Mouse (Mus musculus): Measurements from ENCODE around the gene Ssna1. TPM values are rescaled to one million over a fixed set of nuclear protein-coding genes. Genes with fewer than 3 reads are reported as not detected.

Ssna1 gene
- polyA plus RNA-seq, 1 experiment from 2014 or later = 94.7 TPM

DNA sequence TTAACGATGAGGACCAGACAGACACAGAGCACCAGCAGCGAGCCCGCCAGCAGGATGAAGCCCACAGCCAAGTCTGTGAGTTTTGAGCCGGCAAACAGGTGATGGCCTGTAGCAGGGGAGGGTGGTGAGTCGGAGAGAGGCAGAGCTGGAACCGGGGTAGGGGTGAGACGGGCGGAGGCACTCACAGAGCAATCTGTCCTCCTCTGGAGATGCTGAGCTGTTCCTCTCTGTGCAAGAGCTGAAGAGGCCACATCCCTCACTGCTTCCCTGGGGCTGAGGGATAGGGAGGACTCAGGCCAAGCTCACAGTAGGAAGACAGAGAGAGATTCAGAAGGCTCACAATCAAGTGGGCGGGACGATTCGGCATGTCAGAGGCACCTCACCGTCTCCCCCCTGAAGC is 41.2 kb downstream of the Ssna1 start:
- Histone ChIP-seq H3K4me1 (ENCODE audit: control insufficient read depth, low read depth, low read length) (peaks cover 10% of the 10 kb centered on the region), H3K9ac (ENCODE audit: low read depth, low read length) (no peak overlapping the region), H3K27me3 (ENCODE audit: control insufficient read depth, insufficient read depth, low read depth, low read length) (no peaks in the 10 kb centered on the region; the same call in 1 of the 2 replicates), H3K27ac (ENCODE audit: low read length) (no peak overlapping the region), H3K9me3 (replicated peaks; ENCODE audit: control insufficient read depth, low read length) (no peaks in the 10 kb centered on the region), H3K36me3 (ENCODE audit: control insufficient read depth, insufficient read depth) (no peaks in the 10 kb centered on the region), H3K4me2 (ENCODE audit: low read depth, low read length) (no peak overlapping the region), H3K4me3 (ENCODE audit: low read depth, low read length) (no peak overlapping the region)
- no peak for ATAC-seq (ENCODE audit: low read depth)
- 63% methylated on average over 12 of the region's 12 CpGs for WGBS (ENCODE audit: insufficient replicate concordance)

DNA sequence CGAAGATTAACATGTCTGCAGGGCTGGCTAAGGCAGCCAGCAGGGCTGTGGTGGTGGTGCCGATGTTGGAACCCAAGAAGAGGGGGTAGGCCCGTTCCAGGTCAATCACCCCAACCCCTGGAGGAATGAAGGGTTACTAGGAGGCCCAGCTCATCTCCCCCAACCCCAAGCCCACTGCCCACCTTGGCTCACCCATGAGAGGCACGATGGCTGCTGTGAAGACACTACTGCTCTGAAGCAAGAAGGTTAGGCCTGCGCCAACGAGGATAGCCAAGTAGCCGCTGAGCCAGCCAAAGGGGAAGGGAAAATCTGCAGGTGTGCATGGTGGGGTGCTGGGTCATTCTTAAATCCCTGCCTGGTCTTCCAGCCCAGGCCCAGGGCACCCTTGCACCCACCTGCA is 41.7 kb downstream of the Ssna1 start:
- 78% methylated on average over 7 of the region's 7 CpGs for WGBS (ENCODE audit: insufficient replicate concordance)
- H3K27me3 ChIP-seq (ENCODE audit: control insufficient read depth, insufficient read depth, low read depth, low read length) = no peaks in the 10 kb centered on the region; the same call in 1 of the 2 replicates
- H3K4me1 ChIP-seq (ENCODE audit: control insufficient read depth, low read depth, low read length) = peaks cover 14% of the 10 kb centered on the region
- no peak overlapping the region for H3K9ac ChIP-seq (ENCODE audit: low read depth, low read length)
- H3K4me3 ChIP-seq (ENCODE audit: low read depth, low read length) = no peak overlapping the region
- H3K4me2 ChIP-seq (ENCODE audit: low read depth, low read length) = no peak overlapping the region
- no peaks in the 10 kb centered on the region for H3K36me3 ChIP-seq (ENCODE audit: control insufficient read depth, insufficient read depth)
- no peak for ATAC-seq (ENCODE audit: low read depth)
- H3K27ac ChIP-seq (ENCODE audit: low read length) = no peak overlapping the region
- H3K9me3 ChIP-seq (replicated peaks; ENCODE audit: control insufficient read depth, low read length) = no peaks in the 10 kb centered on the region

DNA sequence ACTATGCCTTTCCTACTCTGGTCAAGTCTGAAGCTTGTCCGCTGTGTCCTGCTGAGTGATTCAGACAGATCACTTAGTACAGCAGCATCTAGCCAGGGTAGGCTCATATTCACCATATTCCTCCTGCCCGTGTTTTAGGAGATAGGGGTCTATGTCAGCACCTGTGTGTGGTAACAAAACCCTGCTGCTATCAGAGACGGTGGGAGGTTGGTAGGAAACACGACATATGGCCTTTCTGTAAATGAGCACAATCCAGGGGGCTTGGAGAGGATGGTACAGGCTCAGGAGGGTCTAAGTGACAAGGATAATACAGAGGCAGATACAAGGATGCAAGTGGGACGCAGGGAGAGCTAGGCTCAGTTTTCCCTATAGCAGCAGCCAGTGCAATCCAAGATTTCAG is 42.7 kb downstream of the Ssna1 start:
- WGBS (ENCODE audit: insufficient replicate concordance) = 64% methylated on average over 5 of the region's 5 CpGs

GRCm38 (mm10) chr2:25228995-25229530 is 43.2 kb downstream of the Ssna1 start:
- ATAC-seq (ENCODE audit: low read depth) = no peak
- peak overlapping the region; percentile 37; the same call in 1 of the 2 replicates for H3K9ac ChIP-seq (ENCODE audit: low read depth, low read length)
- peaks cover 17% of the 10 kb centered on the region for H3K4me1 ChIP-seq (ENCODE audit: control insufficient read depth, low read depth, low read length)
- WGBS (ENCODE audit: insufficient replicate concordance) = 67% methylated on average over 6 of the region's 6 CpGs
- H3K4me3 ChIP-seq (ENCODE audit: low read depth, low read length) = peak overlapping the region; percentile 54
- H3K4me2 ChIP-seq (ENCODE audit: low read depth, low read length) = peak overlapping the region; percentile 77
- no peak overlapping the region for H3K27ac ChIP-seq (ENCODE audit: low read length)
- no peaks in the 10 kb centered on the region for H3K36me3 ChIP-seq (ENCODE audit: control insufficient read depth, insufficient read depth)
- H3K9me3 ChIP-seq (replicated peaks; ENCODE audit: control insufficient read depth, low read length) = no peaks in the 10 kb centered on the region
- H3K27me3 ChIP-seq (ENCODE audit: control insufficient read depth, insufficient read depth, low read depth, low read length) = no peaks in the 10 kb centered on the region; the same call in 1 of the 2 replicates

More for the DNA sequence above, 42.7 kb downstream of the Ssna1 start:
- no peaks in the 10 kb centered on the region for H3K36me3 ChIP-seq (ENCODE audit: control insufficient read depth, insufficient read depth)
- H3K27me3 ChIP-seq (ENCODE audit: control insufficient read depth, insufficient read depth, low read depth, low read length) = no peaks in the 10 kb centered on the region; the same call in 1 of the 2 replicates
- H3K4me2 ChIP-seq (ENCODE audit: low read depth, low read length) = no peak overlapping the region
- H3K9ac ChIP-seq (ENCODE audit: low read depth, low read length) = no peak overlapping the region
- ATAC-seq (ENCODE audit: low read depth) = no peak
- peaks cover 17% of the 10 kb centered on the region for H3K4me1 ChIP-seq (ENCODE audit: control insufficient read depth, low read depth, low read length)
- H3K27ac ChIP-seq (ENCODE audit: low read length) = no peak overlapping the region
- H3K9me3 ChIP-seq (replicated peaks; ENCODE audit: control insufficient read depth, low read length) = no peaks in the 10 kb centered on the region
- H3K4me3 ChIP-seq (ENCODE audit: low read depth, low read length) = no peak overlapping the region

GRCm38 (mm10) chr2:25228431-25228889 is 43.8 kb downstream of the Ssna1 start:
- 0% methylated on average over 7 of the region's 7 CpGs for WGBS (ENCODE audit: insufficient replicate concordance)
- H3K4me1 ChIP-seq (ENCODE audit: control insufficient read depth, low read depth, low read length) = peaks cover 17% of the 10 kb centered on the region
- H3K27ac ChIP-seq (ENCODE audit: low read length) = peak overlapping the region; percentile 82
- no peaks in the 10 kb centered on the region; the same call in 1 of the 2 replicates for H3K27me3 ChIP-seq (ENCODE audit: control insufficient read depth, insufficient read depth, low read depth, low read length)
- H3K9ac ChIP-seq (ENCODE audit: low read depth, low read length) = peak overlapping the region; percentile 60
- H3K4me2 ChIP-seq (ENCODE audit: low read depth, low read length) = peak overlapping the region; percentile 77
- ATAC-seq (ENCODE audit: low read depth) = no peak
- H3K4me3 ChIP-seq (ENCODE audit: low read depth, low read length) = peak overlapping the region; percentile 54
- H3K36me3 ChIP-seq (ENCODE audit: control insufficient read depth, insufficient read depth) = peaks cover 4% of the 10 kb centered on the region; the same call in 1 of the 2 replicates
- H3K9me3 ChIP-seq (replicated peaks; ENCODE audit: control insufficient read depth, low read length) = no peaks in the 10 kb centered on the region

- WGBS (ENCODE audit: insufficient replicate concordance) = 84% methylated on average over 4 of the region's 4 CpGs
- H3K9ac ChIP-seq (ENCODE audit: low read depth, low read length) = no peak overlapping the region
Observed at GRCm38 (mm10) chr2:25227406-25227805, 44.8 kb downstream of the Ssna1 start.

DNA sequence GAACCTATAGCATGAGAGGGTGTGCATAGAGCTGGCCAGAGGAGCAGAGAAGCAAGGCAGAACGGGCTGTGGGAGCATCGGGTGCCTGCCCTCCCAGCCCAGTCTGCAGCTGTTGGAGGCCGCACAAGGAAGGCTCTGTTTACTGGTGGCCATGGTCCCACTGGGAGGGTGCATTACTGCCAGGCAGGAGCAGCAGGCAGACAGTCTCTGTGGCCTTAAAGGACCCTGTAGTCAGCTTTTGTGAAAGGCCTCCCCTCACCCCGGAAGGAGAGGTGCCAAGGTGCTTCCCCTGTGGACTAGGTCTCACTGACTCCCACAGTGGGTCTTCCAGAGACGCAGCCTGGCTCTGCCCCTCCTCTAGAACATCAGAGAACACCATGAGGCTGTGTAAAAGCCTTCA is 45.4 kb downstream of the Ssna1 start:
- Histone ChIP-seq H3K4me2 (ENCODE audit: low read depth, low read length) (no peak overlapping the region), H3K4me1 (ENCODE audit: control insufficient read depth, low read depth, low read length) (peaks cover 23% of the 10 kb centered on the region), H3K9me3 (replicated peaks; ENCODE audit: control insufficient read depth, low read length) (no peaks in the 10 kb centered on the region), H3K36me3 (ENCODE audit: control insufficient read depth, insufficient read depth) (peaks cover 12% of the 10 kb centered on the region), H3K27me3 (ENCODE audit: control insufficient read depth, insufficient read depth, low read depth, low read length) (no peaks in the 10 kb centered on the region), H3K27ac (ENCODE audit: low read length) (no peak overlapping the region; the same call in 1 of the 2 replicates), H3K9ac (ENCODE audit: low read depth, low read length) (no peak overlapping the region; the same call in 1 of the 2 replicates), H3K4me3 (ENCODE audit: low read depth, low read length) (no peak overlapping the region)
- no peak for ATAC-seq (ENCODE audit: low read depth)
- 85% methylated on average over 5 of the region's 5 CpGs for WGBS (ENCODE audit: insufficient replicate concordance)

More at GRCm38 (mm10) chr2:25227406-25227805, 44.8 kb downstream of the Ssna1 start:
- Histone ChIP-seq H3K36me3 (ENCODE audit: control insufficient read depth, insufficient read depth) (peaks cover 8% of the 10 kb centered on the region; the same call in 1 of the 2 replicates), H3K27ac (ENCODE audit: low read length) (no peak overlapping the region), H3K4me2 (ENCODE audit: low read depth, low read length) (no peak overlapping the region), H3K4me1 (ENCODE audit: control insufficient read depth, low read depth, low read length) (peaks cover 22% of the 10 kb centered on the region), H3K9me3 (replicated peaks; ENCODE audit: control insufficient read depth, low read length) (no peaks in the 10 kb centered on the region), H3K4me3 (ENCODE audit: low read depth, low read length) (no peak overlapping the region), H3K27me3 (ENCODE audit: control insufficient read depth, insufficient read depth, low read depth, low read length) (no peaks in the 10 kb centered on the region)
- no peak for ATAC-seq (ENCODE audit: low read depth)

GRCm38 (mm10) chr2:25225811-25226379 is 46.3 kb downstream of the Ssna1 start:
- Histone ChIP-seq H3K27me3 (ENCODE audit: control insufficient read depth, insufficient read depth, low read depth, low read length) (no peaks in the 10 kb centered on the region), H3K27ac (ENCODE audit: low read length) (peak overlapping the region; percentile 99), H3K4me1 (ENCODE audit: control insufficient read depth, low read depth, low read length) (peaks cover 29% of the 10 kb centered on the region), H3K4me2 (ENCODE audit: low read depth, low read length) (peak overlapping the region; percentile 73), H3K4me3 (ENCODE audit: low read depth, low read length) (peak overlapping the region; percentile 78), H3K36me3 (ENCODE audit: control insufficient read depth, insufficient read depth) (peaks cover 18% of the 10 kb centered on the region), H3K9me3 (replicated peaks; ENCODE audit: control insufficient read depth, low read length) (no peaks in the 10 kb centered on the region), H3K9ac (ENCODE audit: low read depth, low read length) (peak overlapping the region; percentile 83)
- 80% methylated on average over 8 of the region's 8 CpGs for WGBS (ENCODE audit: insufficient replicate concordance)
- ATAC-seq (ENCODE audit: low read depth) = no peak
